Mouse (Mus musculus) liver, adult 2 months (tissue): ENCODE measurements at regions not wholly inside any gene's neighbourhood (a gene's known extent, or its start where the extent isn't known, plus 50 kb on each side); places are given as distances from the start of the nearest gene placed in this dataset.

Experiments used
- DNase-seq: peaks from one replicate; pipeline ENCODE4 v3.0.0-alpha.2; 2011; ENCODE audit warnings: low read depth, low spot score; ENCODE audit errors: extremely low read depth
- H3K27ac ChIP-seq: fragments of 200-500 bp; replicated peaks from 2 replicates; pipeline ENCODE4 v1.5.1; 2012; ENCODE audit warnings: low read depth, mild to moderate bottlenecking, control low read depth, inconsistent platforms, low read length; ENCODE audit not compliant: insufficient read depth
- H3K27me3 ChIP-seq: fragments of 200-500 bp; 2 replicates; pipeline ENCODE4 v1.6.1; 2012; ENCODE audit warnings: mild to moderate bottlenecking, moderate library complexity, low read length, inconsistent platforms; ENCODE audit not compliant: control insufficient read depth, insufficient read depth
- H3K36me3 ChIP-seq: fragments of 200-500 bp; 2 replicates; pipeline ENCODE4 v1.6.1; 2012; ENCODE audit warnings: low read length, inconsistent platforms; ENCODE audit not compliant: control insufficient read depth, insufficient read depth
- H3K4me1 ChIP-seq: fragments of 200-500 bp; 2 replicates; pipeline ENCODE4 v1.6.1; 2011; ENCODE audit warnings: low read length; ENCODE audit not compliant: control insufficient read depth, insufficient read depth
- H3K4me3 ChIP-seq: fragments of 200-500 bp; 2 replicates; pipeline ENCODE4 v1.5.1; 2011; ENCODE audit warnings: low read depth, mild to moderate bottlenecking, control low read depth, low read length, moderate library complexity; ENCODE audit not compliant: insufficient read depth
- H3K79me2 ChIP-seq: fragments of 200-500 bp; 2 replicates; pipeline ENCODE4 v1.6.1; 2012; ENCODE audit warnings: inconsistent platforms, mild to moderate bottlenecking, low read length, moderate library complexity; ENCODE audit not compliant: control insufficient read depth, insufficient read depth
- H3K9ac ChIP-seq: fragments of 200-500 bp; 2 replicates; pipeline ENCODE4 v1.6.1; 2012; ENCODE audit warnings: low read depth, mild to moderate bottlenecking, control low read depth, inconsistent platforms, low read length
- CTCF ChIP-seq: fragments of 200-500 bp; IDR thresholded peaks from 2 replicates; pipeline ENCODE4 v1.5.1; 2011; ENCODE audit warnings: low read depth, low read length, control low read depth
- POLR2A ChIP-seq: fragments of 200-500 bp; IDR thresholded peaks from 2 replicates; pipeline ENCODE4 v1.6.1; 2011; ENCODE audit warnings: low read length, control low read depth; ENCODE audit not compliant: insufficient read depth; ENCODE audit errors: extremely low read depth
- WGBS: fragments of 180-500 bp; shearing (Covaris S2); methylation state at CpG from one replicate; pipeline ENCODE4 v1.1.7; 2018; 5-methylcytosine and 5-hydroxymethylcytosine counted together

- no peak for DNase-seq
These were observed 267.5 kb upstream of the Nr2f2 start for GRCm38 (mm10) chr7:70634016-70634415.

GRCm38 (mm10) chr7:70633577-70633976, 267.0 kb upstream of the Nr2f2 start:
- Histone ChIP-seq H3K4me1 (no peaks in the 10 kb centered on the region), H3K27me3 (no peaks in the 10 kb centered on the region), H3K9ac (no peak overlapping the region), H3K27ac (no peak overlapping the region), H3K79me2 (no peaks in the 10 kb centered on the region), H3K36me3 (no peaks in the 10 kb centered on the region), H3K4me3 (no peak overlapping the region)
- no peak for DNase-seq
- 77% methylated on average over 11 of the region's 11 CpGs for WGBS
- TF ChIP-seq POLR2A = no peak

More at GRCm38 (mm10) chr7:70634016-70634415, 267.5 kb upstream of the Nr2f2 start:
- no peak overlapping the region for H3K9ac ChIP-seq
- no peak overlapping the region for H3K27ac ChIP-seq
- no peaks in the 10 kb centered on the region for H3K4me1 ChIP-seq
- H3K36me3 ChIP-seq = no peaks in the 10 kb centered on the region
- no peaks in the 10 kb centered on the region for H3K79me2 ChIP-seq
- H3K4me3 ChIP-seq = no peak overlapping the region
- no peaks in the 10 kb centered on the region for H3K27me3 ChIP-seq
- TF ChIP-seq POLR2A (no peak), CTCF (no peak)
- WGBS = 84% methylated on average over 11 of the region's 11 CpGs

- WGBS = 52% methylated on average over 10 of the region's 10 CpGs
- H3K27ac ChIP-seq = no peak overlapping the region; the same call in 1 of the 2 replicates
- H3K9ac ChIP-seq = peak overlapping the region; percentile 51; the same call in 1 of the 2 replicates
- H3K4me1 ChIP-seq = peaks cover 8% of the 10 kb centered on the region
- no peaks in the 10 kb centered on the region for H3K79me2 ChIP-seq
- H3K27me3 ChIP-seq = no peaks in the 10 kb centered on the region
- no peak for TF ChIP-seq POLR2A
- TF ChIP-seq CTCF = no peak
- no peak for DNase-seq
- H3K36me3 ChIP-seq = no peaks in the 10 kb centered on the region
- peak overlapping the region; percentile 38; the same call in 1 of the 2 replicates for H3K4me3 ChIP-seq
These were observed 259.2 kb upstream of the Nr2f2 start for GRCm38 (mm10) chr7:70625643-70626231.

- Histone ChIP-seq H3K9ac (peak overlapping the region; percentile 51), H3K79me2 (no peaks in the 10 kb centered on the region), H3K4me1 (peaks cover 8% of the 10 kb centered on the region), H3K27ac (peak overlapping the region; percentile 67), H3K27me3 (no peaks in the 10 kb centered on the region), H3K36me3 (no peaks in the 10 kb centered on the region), H3K4me3 (peak overlapping the region; percentile 38)
- DNase-seq = peak; percentile 91
- under 1% methylated on average over 30 of the region's 30 CpGs for WGBS
- TF ChIP-seq CTCF = no peak
- no peak for TF ChIP-seq POLR2A
These were observed 258.4 kb upstream of the Nr2f2 start for GRCm38 (mm10) chr7:70624727-70625642.

GRCm38 (mm10) chr7:70624031-70624726, 257.6 kb upstream of the Nr2f2 start:
- Histone ChIP-seq H3K36me3 (no peaks in the 10 kb centered on the region), H3K4me1 (peaks cover 8% of the 10 kb centered on the region), H3K79me2 (no peaks in the 10 kb centered on the region), H3K4me3 (no peak overlapping the region), H3K27me3 (no peaks in the 10 kb centered on the region), H3K27ac (peak overlapping the region; percentile 67), H3K9ac (0 out of 2 replicates have a peak overlapping the region, but pooled peaks have one; percentile 3)
- WGBS = 8% methylated on average over 16 of the region's 16 CpGs
- DNase-seq = peak; percentile 85
- TF ChIP-seq CTCF (no peak), POLR2A (no peak)
